Mouse (Mus musculus) intestine, embryonic 15.5 days (tissue): Measurements from ENCODE around the gene Rasgrf1. TPM values are rescaled to one million over a fixed set of nuclear protein-coding genes. Genes with fewer than 3 reads are reported as not detected.
A peak's percentile ranks its signal among the peaks of the same experiment; 100 is the strongest.

ENCODE experiments used
- ATAC-seq: fragments of 200-750 bp; cut with Nextera tagmentation; 2 replicates; pipeline ENCODE4 v1.8.0; 2017; ENCODE audit warnings: moderate TSS enrichment, moderate library complexity
- H3K27ac ChIP-seq: fragments of 300-500 bp; sonication (generic); 2 replicates; pipeline ENCODE4 v1.5.1; 2015; ENCODE audit warnings: mild to moderate bottlenecking, inconsistent platforms
- H3K27me3 ChIP-seq: fragments of 300-500 bp; sonication (generic); replicated peaks from 2 replicates; pipeline ENCODE4 v1.6.1; 2015; ENCODE audit warnings: inconsistent platforms
- H3K36me3 ChIP-seq: fragments of 300-500 bp; sonication (generic); 2 replicates; pipeline ENCODE4 v1.6.1; 2015; ENCODE audit warnings: inconsistent platforms
- H3K4me1 ChIP-seq: fragments of 300-500 bp; sonication (generic); replicated peaks from 2 replicates; pipeline ENCODE4 v1.6.1; 2015; ENCODE audit warnings: inconsistent platforms
- H3K4me2 ChIP-seq: fragments of 300-500 bp; sonication (generic); replicated peaks from 2 replicates; pipeline ENCODE4 v1.6.1; 2015; ENCODE audit warnings: mild to moderate bottlenecking, inconsistent platforms
- H3K4me3 ChIP-seq: fragments of 300-500 bp; sonication (generic); replicated peaks from 2 replicates; pipeline ENCODE4 v1.5.1; 2015; ENCODE audit warnings: inconsistent platforms
- H3K9ac ChIP-seq: fragments of 300-500 bp; sonication (generic); 2 replicates; pipeline ENCODE4 v1.6.1; 2015; ENCODE audit warnings: inconsistent platforms
- H3K9me3 ChIP-seq: fragments of 300-500 bp; sonication (generic); 2 replicates; pipeline ENCODE4 v1.6.1; 2016; ENCODE audit warnings: inconsistent platforms
- WGBS: fragments of 180-500 bp; shearing (Covaris S2); methylation state at CpG from one replicate; pipeline ENCODE4 v1.1.7; 2015; 5-methylcytosine and 5-hydroxymethylcytosine counted together
- polyA plus RNA-seq: library from polyadenylated mRNA; unstranded; fragments of >200 nt; fragmentation: Nextera tagmentation; extraction: Ambion mirVana; gene quantifications from 2 replicates; pipeline ENCODE4 v1.2.1, GENCODE M21; 2015

Gene Rasgrf1
- polyA plus RNA-seq, 1 experiment from 2014 or later = 0.31 TPM

- Histone ChIP-seq H3K27me3 (peaks cover 71% of the 10 kb centered on the region), H3K4me1 (peaks cover 27% of the 10 kb centered on the region), H3K9me3 (no peaks in the 10 kb centered on the region), H3K9ac (no peak overlapping the region), H3K36me3 (no peaks in the 10 kb centered on the region), H3K4me3 (0 out of 2 replicates have a peak overlapping the region, but pooled peaks have one; percentile 6), H3K4me2 (peak overlapping the region; percentile 96), H3K27ac (no peak overlapping the region)
- ATAC-seq = no peak
- 4% methylated on average over 34 of the region's 34 CpGs for whole genome bisulfite sequencing
Observed at GRCm38 (mm10) chr9:89910741-89911444, 1.2 kb downstream of the Rasgrf1 start.

DNA sequence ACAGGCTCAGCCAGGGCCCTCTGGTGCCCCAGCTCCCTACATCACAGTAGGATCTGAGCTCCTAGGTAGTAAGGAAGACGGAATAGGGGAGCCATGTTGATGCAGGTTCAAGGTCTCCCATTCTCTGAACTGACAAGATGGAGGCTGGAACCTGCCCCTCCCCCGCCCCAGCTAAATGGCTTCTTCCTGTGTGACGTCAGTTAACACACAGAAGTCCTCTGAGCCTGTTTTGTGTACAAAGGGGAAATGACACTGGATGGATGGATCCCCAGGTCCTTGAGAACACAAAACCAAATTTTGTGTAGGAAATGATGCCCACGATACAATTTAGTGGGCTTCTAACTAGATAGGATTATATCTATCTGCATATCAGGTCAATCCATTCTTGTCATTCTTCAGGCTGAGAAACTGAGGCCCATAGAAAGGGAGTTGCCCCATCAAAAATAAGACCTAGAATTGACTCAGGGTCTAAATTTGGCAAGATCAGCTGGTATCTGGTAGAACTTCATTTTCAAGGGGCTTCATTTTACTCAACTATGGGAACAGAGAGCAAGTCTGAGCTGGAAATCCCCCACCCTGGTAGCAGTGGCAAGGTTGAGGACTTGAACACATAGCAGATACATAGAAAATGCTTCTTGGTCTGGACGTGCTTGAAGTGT, 2.3 kb downstream of the Rasgrf1 start:
- Histone ChIP-seq H3K27me3 (peaks cover 63% of the 10 kb centered on the region), H3K4me2 (no peak overlapping the region), H3K4me1 (peaks cover 27% of the 10 kb centered on the region), H3K9me3 (no peaks in the 10 kb centered on the region), H3K36me3 (no peaks in the 10 kb centered on the region), H3K9ac (no peak overlapping the region), H3K4me3 (no peak overlapping the region), H3K27ac (no peak overlapping the region)
- WGBS = 64% methylated on average over 5 of the region's 5 CpGs
- ATAC-seq = no peak

- H3K9me3 ChIP-seq = no peaks in the 10 kb centered on the region
- no peaks in the 10 kb centered on the region for H3K36me3 ChIP-seq
- H3K27ac ChIP-seq = no peak overlapping the region
- peaks cover 52% of the 10 kb centered on the region for H3K27me3 ChIP-seq
- no peak overlapping the region for H3K4me3 ChIP-seq
- ATAC-seq = peak; percentile 83
- H3K9ac ChIP-seq = no peak overlapping the region
- 46% methylated on average over 4 of the region's 4 CpGs for WGBS
- no peak overlapping the region for H3K4me2 ChIP-seq
- H3K4me1 ChIP-seq = peaks cover 27% of the 10 kb centered on the region
Observed at GRCm38 (mm10) chr9:89913135-89913534, 3.4 kb downstream of the Rasgrf1 start.

DNA sequence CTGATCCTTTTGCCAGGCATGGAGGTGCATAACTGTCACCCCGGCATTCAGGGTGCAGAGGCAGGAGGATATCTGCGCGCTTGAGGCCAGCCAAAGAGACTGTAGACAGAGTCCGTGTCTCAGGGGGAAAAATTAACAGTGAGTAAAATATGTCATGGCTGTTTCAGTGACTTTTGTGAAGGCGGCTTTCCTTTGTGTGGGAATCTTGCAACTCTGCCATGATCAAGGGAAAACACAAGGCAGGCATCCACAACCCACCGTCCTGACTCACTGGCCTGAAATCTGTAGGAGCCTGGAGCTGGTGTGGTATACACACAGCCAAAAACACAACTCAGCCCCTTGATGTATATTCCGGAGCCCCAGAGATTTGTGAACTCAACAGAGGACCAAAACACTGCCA, 6.8 kb downstream of the Rasgrf1 start:
- ATAC-seq = no peak
- Histone ChIP-seq H3K4me3 (no peak overlapping the region), H3K4me2 (no peak overlapping the region), H3K36me3 (no peaks in the 10 kb centered on the region), H3K9me3 (no peaks in the 10 kb centered on the region), H3K4me1 (0 out of 2 replicates have a peak, but pooled peaks cover 4% of the 10 kb centered on the region), H3K27me3 (peaks cover 19% of the 10 kb centered on the region), H3K9ac (no peak overlapping the region), H3K27ac (no peak overlapping the region)
- 86% methylated on average over 7 of the region's 7 CpGs for WGBS

DNA sequence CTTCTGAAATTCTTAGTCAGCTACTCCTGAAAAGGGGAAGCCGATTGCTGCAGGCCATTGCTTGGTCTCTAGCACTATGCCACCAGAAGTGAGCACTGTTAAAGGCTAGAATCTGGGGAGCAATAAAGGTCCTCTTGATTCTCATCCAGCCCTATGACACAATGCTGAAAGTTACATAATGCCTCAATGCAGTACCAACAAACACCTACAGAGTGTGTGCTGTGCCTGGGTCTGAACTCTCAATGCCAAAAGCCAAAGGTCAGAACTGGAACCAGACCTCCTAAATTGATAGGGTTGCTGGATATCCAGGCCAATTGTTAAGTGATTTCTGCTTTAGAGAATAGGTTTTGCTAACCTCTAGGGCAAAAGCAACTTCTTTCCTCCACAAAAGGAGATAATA, 7.7 kb downstream of the Rasgrf1 start:
- WGBS = 72% methylated on average over 1 of the region's 1 CpGs
- Histone ChIP-seq H3K9me3 (no peaks in the 10 kb centered on the region), H3K9ac (no peak overlapping the region), H3K4me1 (0 out of 2 replicates have a peak, but pooled peaks cover 4% of the 10 kb centered on the region), H3K36me3 (no peaks in the 10 kb centered on the region), H3K27ac (no peak overlapping the region), H3K4me3 (no peak overlapping the region), H3K27me3 (peaks cover 9% of the 10 kb centered on the region), H3K4me2 (no peak overlapping the region)
- ATAC-seq = no peak

- no peak overlapping the region for H3K4me2 ChIP-seq
- WGBS = 81% methylated on average over 5 of the region's 5 CpGs
- H3K27me3 ChIP-seq = peaks cover 3% of the 10 kb centered on the region
- no peak for ATAC-seq
- no peaks in the 10 kb centered on the region for H3K36me3 ChIP-seq
- H3K9ac ChIP-seq = no peak overlapping the region
- no peak overlapping the region for H3K27ac ChIP-seq
- H3K4me3 ChIP-seq = no peak overlapping the region
- no peaks in the 10 kb centered on the region for H3K4me1 ChIP-seq
- H3K9me3 ChIP-seq = no peaks in the 10 kb centered on the region
Observed at GRCm38 (mm10) chr9:89918832-89919231, 9.1 kb downstream of the Rasgrf1 start.

DNA sequence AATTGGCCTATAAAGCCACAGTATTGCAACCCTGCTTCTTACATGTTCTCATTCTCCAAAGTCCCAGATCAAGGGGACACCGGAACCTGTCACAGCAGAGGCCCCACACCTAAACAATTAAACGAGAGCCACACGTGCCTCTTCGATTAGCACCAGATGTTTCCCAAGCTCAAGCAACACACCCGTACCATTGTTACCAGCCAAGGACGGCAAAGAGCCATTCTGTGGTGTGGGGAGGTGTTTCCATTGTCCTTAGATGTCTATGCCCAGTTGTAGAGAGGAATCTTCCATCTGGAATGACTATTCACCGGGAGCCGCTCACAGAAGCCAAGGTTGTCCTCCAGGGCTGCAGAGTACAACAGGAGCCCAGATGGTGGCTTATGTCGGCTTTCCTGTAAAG, 11.4 kb downstream of the Rasgrf1 start:
- H3K27me3 ChIP-seq = no peaks in the 10 kb centered on the region
- H3K9me3 ChIP-seq = no peaks in the 10 kb centered on the region
- WGBS = 75% methylated on average over 9 of the region's 9 CpGs
- ATAC-seq = no peak
- no peak overlapping the region for H3K9ac ChIP-seq
- H3K4me1 ChIP-seq = no peaks in the 10 kb centered on the region
- H3K4me3 ChIP-seq = no peak overlapping the region
- no peak overlapping the region for H3K27ac ChIP-seq
- no peaks in the 10 kb centered on the region for H3K36me3 ChIP-seq
- H3K4me2 ChIP-seq = no peak overlapping the region

GRCm38 (mm10) chr9:89922666-89923065, 13.0 kb downstream of the Rasgrf1 start:
- Histone ChIP-seq H3K9ac (no peak overlapping the region), H3K4me3 (no peak overlapping the region), H3K36me3 (no peaks in the 10 kb centered on the region), H3K27ac (no peak overlapping the region), H3K27me3 (no peaks in the 10 kb centered on the region), H3K4me1 (no peaks in the 10 kb centered on the region), H3K4me2 (no peak overlapping the region), H3K9me3 (no peaks in the 10 kb centered on the region)
- ATAC-seq = no peak
- 81% methylated on average over 1 of the region's 1 CpGs for WGBS

DNA sequence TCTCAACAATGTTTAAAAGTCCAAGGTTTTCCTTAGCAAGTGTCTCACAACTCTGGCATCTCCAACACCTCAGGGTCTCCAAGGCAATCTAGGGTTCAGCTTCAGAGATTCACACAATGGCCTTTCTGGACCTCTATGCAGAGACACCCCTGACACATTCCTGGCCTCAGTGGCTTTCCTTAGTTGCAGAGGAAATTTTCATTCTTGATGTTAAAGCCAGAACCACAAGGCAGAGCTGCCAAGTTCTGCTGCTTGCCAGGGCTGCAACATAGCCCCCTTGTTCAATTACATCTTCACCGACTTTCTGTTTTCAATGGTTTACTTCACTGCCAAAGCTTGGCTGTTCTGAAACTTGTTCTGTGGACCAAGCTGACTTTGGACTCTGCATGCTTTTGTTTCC, 15.1 kb downstream of the Rasgrf1 start:
- no peak overlapping the region for H3K4me2 ChIP-seq
- 91% methylated on average over 1 of the region's 1 CpGs for WGBS
- no peak for ATAC-seq

DNA sequence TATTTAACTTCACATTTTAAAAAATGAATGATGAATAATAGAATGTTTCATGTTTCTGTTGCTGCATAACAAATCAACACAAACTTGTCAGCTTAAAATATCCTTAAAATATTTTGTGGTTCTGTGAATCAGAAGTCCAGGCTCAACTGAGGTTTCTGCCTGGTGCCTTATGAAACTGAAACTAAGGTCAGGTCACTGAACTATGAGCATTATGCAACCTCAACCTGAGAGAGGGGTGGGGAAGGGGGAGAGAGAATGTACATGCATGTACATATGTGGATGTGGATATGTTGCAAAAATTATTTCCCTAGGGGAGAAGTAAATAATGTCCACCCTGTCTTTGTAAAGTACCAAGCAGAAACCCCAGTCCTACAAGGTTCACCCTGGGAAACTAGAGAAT, 18.8 kb downstream of the Rasgrf1 start:
- no peak overlapping the region for H3K4me2 ChIP-seq
- no peak for ATAC-seq
- no peak overlapping the region for H3K27ac ChIP-seq

More for the DNA sequence above, 15.1 kb downstream of the Rasgrf1 start:
- Histone ChIP-seq H3K27me3 (no peaks in the 10 kb centered on the region), H3K27ac (no peak overlapping the region), H3K4me3 (no peak overlapping the region), H3K9ac (no peak overlapping the region), H3K9me3 (no peaks in the 10 kb centered on the region), H3K4me1 (no peaks in the 10 kb centered on the region), H3K36me3 (no peaks in the 10 kb centered on the region)

DNA sequence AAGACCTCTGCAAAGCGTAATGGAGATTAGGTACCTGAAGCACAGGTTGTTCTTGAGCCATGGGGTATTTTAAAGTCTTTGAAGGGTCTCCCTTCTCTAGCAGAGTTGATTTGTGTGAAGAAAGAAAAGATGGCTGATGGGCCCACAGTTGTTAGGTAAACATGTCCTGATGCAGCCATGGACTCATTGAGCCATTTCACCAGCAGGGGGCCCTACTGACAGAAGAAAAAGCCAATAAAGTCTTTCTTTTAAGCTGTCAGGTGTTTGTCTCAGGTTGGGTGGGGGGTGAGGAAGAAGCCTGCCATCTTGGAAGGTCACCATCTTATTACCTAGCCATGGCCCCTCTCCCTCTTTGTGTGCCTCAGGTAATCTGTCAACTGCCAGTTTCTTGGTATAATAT, 30.7 kb downstream of the Rasgrf1 start:
- Histone ChIP-seq H3K36me3 (no peaks in the 10 kb centered on the region), H3K4me2 (no peak overlapping the region), H3K4me3 (no peak overlapping the region), H3K4me1 (no peaks in the 10 kb centered on the region), H3K9me3 (no peaks in the 10 kb centered on the region), H3K27me3 (no peaks in the 10 kb centered on the region), H3K27ac (no peak overlapping the region), H3K9ac (no peak overlapping the region)
- WGBS = 91% methylated on average over 1 of the region's 1 CpGs
- ATAC-seq = no peak

More for the DNA sequence above, 18.8 kb downstream of the Rasgrf1 start:
- no peaks in the 10 kb centered on the region for H3K4me1 ChIP-seq
- H3K9me3 ChIP-seq = no peaks in the 10 kb centered on the region
- no peaks in the 10 kb centered on the region for H3K27me3 ChIP-seq
- no peak overlapping the region for H3K4me3 ChIP-seq
- no peaks in the 10 kb centered on the region for H3K36me3 ChIP-seq
- no peak overlapping the region for H3K9ac ChIP-seq

GRCm38 (mm10) chr9:89946830-89947229, 37.1 kb downstream of the Rasgrf1 start:
- Histone ChIP-seq H3K4me2 (no peak overlapping the region), H3K9me3 (no peaks in the 10 kb centered on the region)

DNA sequence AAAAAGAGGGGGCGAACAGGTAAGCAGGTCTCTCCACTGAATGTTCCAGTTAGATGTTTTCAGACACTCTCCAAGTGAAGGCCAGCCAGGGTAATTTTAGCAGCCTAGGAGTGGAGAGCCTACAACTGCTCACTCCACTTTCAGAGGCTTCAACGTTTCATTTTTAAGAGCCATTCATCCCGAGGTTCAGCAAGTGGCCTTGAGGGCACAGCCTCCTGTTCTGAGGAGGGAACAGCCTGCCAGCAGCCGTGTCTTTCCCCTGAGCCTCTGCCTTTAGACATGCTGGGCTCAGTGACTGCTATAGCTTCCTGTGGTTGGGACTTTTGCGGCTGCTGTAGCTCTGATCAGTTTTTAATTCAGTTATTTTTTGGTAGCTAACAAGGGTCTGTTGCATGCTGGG, 38.9 kb downstream of the Rasgrf1 start:
- H3K36me3 ChIP-seq = no peaks in the 10 kb centered on the region
- no peaks in the 10 kb centered on the region for H3K4me1 ChIP-seq
- ATAC-seq = no peak
- 64% methylated on average over 5 of the region's 5 CpGs for WGBS
- H3K4me3 ChIP-seq = no peak overlapping the region
- H3K4me2 ChIP-seq = no peak overlapping the region
- H3K9me3 ChIP-seq = no peaks in the 10 kb centered on the region
- H3K9ac ChIP-seq = no peak overlapping the region
- H3K27me3 ChIP-seq = no peaks in the 10 kb centered on the region
- H3K27ac ChIP-seq = no peak overlapping the region

More at GRCm38 (mm10) chr9:89946830-89947229, 37.1 kb downstream of the Rasgrf1 start:
- Histone ChIP-seq H3K27me3 (no peaks in the 10 kb centered on the region), H3K9ac (no peak overlapping the region), H3K36me3 (no peaks in the 10 kb centered on the region), H3K4me1 (no peaks in the 10 kb centered on the region), H3K27ac (no peak overlapping the region), H3K4me3 (no peak overlapping the region)
- WGBS = 90% methylated on average over 9 of the region's 9 CpGs
- no peak for ATAC-seq
